Mouse (Mus musculus) bone marrow, adult 2 months (tissue): ENCODE measurements around the gene Abcb1b.

Experiments
- CTCF ChIP-seq: fragments of 200-500 bp; IDR thresholded peaks from 2 replicates; pipeline ENCODE4 v1.5.1; 2011; ENCODE audit warnings: low read length, control low read depth; ENCODE audit not compliant: control insufficient read depth, insufficient read depth
- POLR2A ChIP-seq: fragments of 200-500 bp; IDR thresholded peaks from 2 replicates; pipeline ENCODE4 v1.6.1; 2011; ENCODE audit warnings: low read depth, mild to moderate bottlenecking, control low read depth, low read length, borderline replicate concordance; ENCODE audit not compliant: control insufficient read depth

DNA sequence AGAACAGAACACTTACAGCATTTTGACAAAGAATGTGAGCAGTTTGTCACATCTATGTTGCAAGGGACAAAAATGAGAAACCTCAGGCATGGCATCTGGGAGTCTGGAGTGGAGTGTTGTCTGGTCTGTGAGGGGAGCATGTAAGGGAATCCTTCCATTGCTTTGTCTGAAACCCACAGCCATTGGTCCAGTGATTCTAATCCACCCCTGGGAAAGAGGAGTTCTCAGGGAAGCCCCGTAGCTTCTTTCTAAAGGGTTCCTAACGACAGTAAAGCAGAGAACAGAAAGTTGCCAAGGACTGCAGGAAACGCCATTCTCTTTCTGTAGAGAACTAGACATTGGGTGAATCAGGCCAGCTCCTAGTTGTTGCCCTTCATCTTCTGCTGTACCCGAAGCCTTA lies 52.9 kb downstream of the Abcb1b start:
- TF ChIP-seq CTCF (no peak), POLR2A (no peak)
